7 mouse cellular contexts compared by ENCODE assay signal in genomic region chr11:3983863-3984745, GRCm38 (mm10). TPM values are rescaled to one million over a fixed set of nuclear protein-coding genes. Genes with fewer than 3 reads are reported as not detected.
DNase-seq lines count a peak whose midpoint lies in the region; ATAC-seq lines count a peak whose summit lies in the region.

No protein-coding gene starts in this region.

- peaks cover 13% of the 10 kb centered on the region for H3K36me3 ChIP-seq in embryonic facial prominence, embryonic 14.5 days (ENCODE audit: control insufficient read depth, insufficient read depth, low read length)
- H3K36me3 ChIP-seq in kidney, embryonic 15.5 days = peaks cover 23% of the 10 kb centered on the region

- 6% methylated on average over 14 of the region's 15 CpGs for WGBS in embryonic facial prominence, embryonic 14.5 days
- WGBS in kidney, embryonic 15.5 days = 11% methylated on average over 15 of the region's 15 CpGs

- no peaks in the 10 kb centered on the region for H3K9me3 ChIP-seq in embryonic facial prominence, embryonic 14.5 days (ENCODE audit: control insufficient read depth, low read length)
- no peaks in the 10 kb centered on the region for H3K9me3 ChIP-seq in kidney, embryonic 15.5 days (replicated peaks)

- H3K4me1 ChIP-seq in embryonic facial prominence, embryonic 14.5 days (ENCODE audit: control insufficient read depth, insufficient read depth, low read length) = 0 out of 2 replicates have a peak, but pooled peaks cover 7% of the 10 kb centered on the region
- peaks cover 26% of the 10 kb centered on the region for H3K4me1 ChIP-seq in kidney, embryonic 15.5 days

- H3K9ac ChIP-seq in embryonic facial prominence, embryonic 14.5 days (ENCODE audit: low read depth, low read length) = peak overlapping the region; percentile 60
- peak overlapping the region; percentile 8; the same call in 1 of the 2 replicates for H3K9ac ChIP-seq in kidney, embryonic 15.5 days

- no peak overlapping the region for H3K27ac ChIP-seq in embryonic facial prominence, embryonic 14.5 days (replicated peaks; ENCODE audit: low read depth, low read length)
- peak overlapping the region; percentile 64 for H3K27ac ChIP-seq in kidney, embryonic 15.5 days

- peak overlapping the region; percentile 42 for H3K4me3 ChIP-seq in embryonic facial prominence, embryonic 14.5 days (ENCODE audit: low read depth, low read length)
- peak overlapping the region; percentile 52 for H3K4me3 ChIP-seq in kidney, embryonic 15.5 days (replicated peaks)

- ATAC-seq in embryonic facial prominence, embryonic 14.5 days (ENCODE audit: low read depth) = peak; percentile 4; the same call in 1 of the 2 replicates
- peak; percentile 75 for ATAC-seq in kidney, embryonic 15.5 days (replicated peaks; ENCODE audit: low FRiP score)

- H3K4me2 ChIP-seq in embryonic facial prominence, embryonic 14.5 days (ENCODE audit: low read depth, low read length) = peak overlapping the region; percentile 72
- peak overlapping the region; percentile 79 for H3K4me2 ChIP-seq in kidney, embryonic 15.5 days

- H3K27me3 ChIP-seq in embryonic facial prominence, embryonic 14.5 days (replicated peaks; ENCODE audit: control insufficient read depth, insufficient read depth, low read length) = peaks cover 3% of the 10 kb centered on the region; the same call in 1 of the 2 replicates
- H3K27me3 ChIP-seq in kidney, embryonic 15.5 days = peaks cover 15% of the 10 kb centered on the region

- peak; percentile 69 for DNase-seq in ZHBTc4 (ENCODE audit: low read depth, low spot score)
- no peak for DNase-seq in embryonic facial prominence, embryonic 14.5 days (ENCODE audit: low spot score)
- peak; percentile 32 for DNase-seq in lung, postnatal 10 days
- DNase-seq in adrenal gland, postnatal 14 days = no peak
- no peak for DNase-seq in adrenal gland, adult (ENCODE audit: inconsistent age in 2 of 2, low spot score in 1 of 2)
- no peak for DNase-seq in c-Kit-positive CD71-positive TER-119-positive erythroid progenitor cells, embryonic 14.5 days (ENCODE audit: low spot score)

RNA-seq across cellular contexts. Expression of gene Gal3st1, which starts 0.7 kb away (rescaled TPM):
- polyA plus RNA-seq in embryonic facial prominence, embryonic 14.5 days (2014; fragmentation: Nextera tagmentation; extraction: Ambion mirVana) = 3.2 and 3.3 TPM in 2 replicates
- 5.3 and 6.7 TPM in 2 replicates for polyA plus RNA-seq in kidney, embryonic 15.5 days (2015; fragmentation: Nextera tagmentation; extraction: Ambion mirVana)
- total RNA-seq in adrenal gland, postnatal 14 days (2021) = 0.48 and 0.53 TPM in 2 replicates

RNA-seq across cellular contexts. Expression of gene 4930556J24Rik, which starts 7.5 kb away (rescaled TPM):
- not detected in 2 replicates for polyA plus RNA-seq in embryonic facial prominence, embryonic 14.5 days (2014; fragmentation: Nextera tagmentation; extraction: Ambion mirVana)
- polyA plus RNA-seq in kidney, embryonic 15.5 days (2015; fragmentation: Nextera tagmentation; extraction: Ambion mirVana) = 0.44 TPM in 1 of 2 replicates, not detected in the other
- total RNA-seq in adrenal gland, postnatal 14 days (2021) = not detected in 2 replicates

RNA-seq across cellular contexts. Expression of gene Pes1, which starts 20.3 kb away (rescaled TPM):
- 59.7 and 62.9 TPM in 2 replicates for polyA plus RNA-seq in embryonic facial prominence, embryonic 14.5 days (2014; fragmentation: Nextera tagmentation; extraction: Ambion mirVana)
- 95.1 and 95.5 TPM in 2 replicates for polyA plus RNA-seq in kidney, embryonic 15.5 days (2015; fragmentation: Nextera tagmentation; extraction: Ambion mirVana)
- 58.4 and 71.3 TPM in 2 replicates for total RNA-seq in adrenal gland, postnatal 14 days (2021)

RNA-seq across cellular contexts. Expression of gene Sec14l4, which starts 47.2 kb away (rescaled TPM):
- polyA plus RNA-seq in embryonic facial prominence, embryonic 14.5 days (2014; fragmentation: Nextera tagmentation; extraction: Ambion mirVana) = 0.29 and 0.88 TPM in 2 replicates
- polyA plus RNA-seq in kidney, embryonic 15.5 days (2015; fragmentation: Nextera tagmentation; extraction: Ambion mirVana) = not detected in 2 replicates
- total RNA-seq in adrenal gland, postnatal 14 days (2021) = 6.3 and 15.4 TPM in 2 replicates

RNA-seq across cellular contexts. Expression of gene Tcn2, which starts 52.1 kb away (rescaled TPM):
- polyA plus RNA-seq in embryonic facial prominence, embryonic 14.5 days (2014; fragmentation: Nextera tagmentation; extraction: Ambion mirVana) = 49.0 and 50.4 TPM in 2 replicates
- polyA plus RNA-seq in kidney, embryonic 15.5 days (2015; fragmentation: Nextera tagmentation; extraction: Ambion mirVana) = 92.9 and 102 TPM in 2 replicates
- total RNA-seq in adrenal gland, postnatal 14 days (2021) = 107 and 112 TPM in 2 replicates

Comparison
In these comparisons a context has a peak if more than half of its experiments do, and no peak if none do; other contexts are left out.
1. DNase-seq: peak in ZHBTc4 (single experiment) and lung, postnatal 10 days (single experiment); none in embryonic facial prominence, embryonic 14.5 days (single experiment), adrenal gland, postnatal 14 days (single experiment), adrenal gland, adult (0 of 2) and c-Kit-positive CD71-positive TER-119-positive erythroid progenitor cells, embryonic 14.5 days (single experiment).